Mouse (Mus musculus) T-helper 2 cell (primary cell): ENCODE results near the gene Plpp3.

ENCODE experiments used
- in situ Hi-C: fragments of 300-600 bp; cut with MboI, MseI; formaldehyde crosslinking; loops from one replicate; pipeline ENCODE4 v1.15.1; 2025; ENCODE audit warnings: high pct_unique_total_duplicates

The Plpp3 gene

GRCm38 (mm10) chr4:105215726-105216410, 58.7 kb downstream of the Plpp3 start:
- in situ Hi-C loops: no loop called here

GRCm38 (mm10) chr4:105218202-105218601, 61.1 kb downstream of the Plpp3 start:
- in situ Hi-C loops: no loop called here

GRCm38 (mm10) chr4:105219316-105219715, 62.2 kb downstream of the Plpp3 start:
- in situ Hi-C loops: no loop called here

GRCm38 (mm10) chr4:105220849-105221248, 63.7 kb downstream of the Plpp3 start:
- in situ Hi-C loops: loop anchor here (10.0 kb wide), 1 partner anchor 166 kb away; no protein-coding TSS in a partner anchor

GRCm38 (mm10) chr4:105221256-105221840, 64.2 kb downstream of the Plpp3 start:
- in situ Hi-C loops: loop anchor here (10.0 kb wide), 1 partner anchor 167 kb away; no protein-coding TSS in a partner anchor

GRCm38 (mm10) chr4:105223101-105223924, 66.2 kb downstream of the Plpp3 start:
- in situ Hi-C loops: loop anchor here (10.0 kb wide), 1 partner anchor 169 kb away; no protein-coding TSS in a partner anchor

GRCm38 (mm10) chr4:105223925-105224300, 66.8 kb downstream of the Plpp3 start:
- in situ Hi-C loops: loop anchor here (10.0 kb wide), 1 partner anchor 169 kb away; no protein-coding TSS in a partner anchor

GRCm38 (mm10) chr4:105225512-105225911, 68.4 kb downstream of the Plpp3 start:
- in situ Hi-C loops: loop anchor here (10.0 kb wide), 1 partner anchor 171 kb away; no protein-coding TSS in a partner anchor

- in situ Hi-C loops: loop anchor here (10.0 kb wide), 1 partner anchor 172 kb away; no protein-coding TSS in a partner anchor
These were observed 69.2 kb downstream of the Plpp3 start for GRCm38 (mm10) chr4:105226351-105226750.

- in situ Hi-C loops: no loop called here
These were observed 73.0 kb downstream of the Plpp3 start for GRCm38 (mm10) chr4:105230127-105230526.

GRCm38 (mm10) chr4:105240233-105240632, 83.1 kb downstream of the Plpp3 start:
- in situ Hi-C loops: no loop called here

GRCm38 (mm10) chr4:105244931-105245330, 87.8 kb downstream of the Plpp3 start:
- in situ Hi-C loops: no loop called here

- in situ Hi-C loops: no loop called here
These were observed 88.4 kb downstream of the Plpp3 start for GRCm38 (mm10) chr4:105245479-105245944.

- in situ Hi-C loops: no loop called here
These were observed 89.2 kb downstream of the Plpp3 start for GRCm38 (mm10) chr4:105246331-105246730.

- in situ Hi-C loops: no loop called here
These were observed 91.0 kb downstream of the Plpp3 start for GRCm38 (mm10) chr4:105248161-105248560.

GRCm38 (mm10) chr4:105249283-105249682, 92.1 kb downstream of the Plpp3 start:
- in situ Hi-C loops: no loop called here

- in situ Hi-C loops: loop anchor here (25.0 kb wide), 1 partner anchor 889 kb away; no protein-coding TSS in a partner anchor
These were observed 93.8 kb downstream of the Plpp3 start for GRCm38 (mm10) chr4:105250946-105251345.

GRCm38 (mm10) chr4:105252044-105252443, 94.9 kb downstream of the Plpp3 start:
- in situ Hi-C loops: loop anchor here (25.0 kb wide), 1 partner anchor 890 kb away; no protein-coding TSS in a partner anchor

- in situ Hi-C loops: loop anchor here (25.0 kb wide), 1 partner anchor 890 kb away; no protein-coding TSS in a partner anchor
These were observed 95.5 kb downstream of the Plpp3 start for GRCm38 (mm10) chr4:105252571-105253200.

- in situ Hi-C loops: loop anchor here (25.0 kb wide), 1 partner anchor 891 kb away; no protein-coding TSS in a partner anchor
These were observed 96.5 kb downstream of the Plpp3 start for GRCm38 (mm10) chr4:105253453-105254341.
